Mouse (Mus musculus) heart, postnatal 0 days (tissue): Measurements from ENCODE around the gene Egf. TPM values are rescaled to one million over a fixed set of nuclear protein-coding genes. Genes with fewer than 3 reads are reported as not detected.

Experiments used
- ATAC-seq: fragments of 200-750 bp; cut with Nextera tagmentation; 2 replicates; pipeline ENCODE4 v1.8.0; 2017; ENCODE audit warnings: low read depth, moderate number of reproducible peaks, moderate library complexity; ENCODE audit not compliant: insufficient read depth
- DNase-seq: peaks from one replicate; pipeline ENCODE4 v3.0.0-alpha.2; 2016; ENCODE audit warnings: low spot score
- H3K27ac ChIP-seq: fragments of 300-500 bp; sonication (generic); 2 replicates; pipeline ENCODE4 v1.5.1; 2014; ENCODE audit warnings: low read depth, mild to moderate bottlenecking
- H3K27me3 ChIP-seq: fragments of 300-500 bp; sonication (generic); 2 replicates; pipeline ENCODE4 v1.6.1; 2014; ENCODE audit warnings: low read length, mixed read lengths; ENCODE audit not compliant: control insufficient read depth, insufficient read depth
- H3K36me3 ChIP-seq: fragments of 300-500 bp; sonication (generic); replicated peaks from 2 replicates; pipeline ENCODE4 v1.6.1; 2014; ENCODE audit warnings: low read length, mixed read lengths; ENCODE audit not compliant: control insufficient read depth, insufficient read depth
- H3K4me1 ChIP-seq: fragments of 300-500 bp; sonication (generic); 2 replicates; pipeline ENCODE4 v1.6.1; 2014; ENCODE audit warnings: antibody characterized with exemption; ENCODE audit not compliant: control insufficient read depth, insufficient read depth
- H3K4me2 ChIP-seq: fragments of 300-500 bp; sonication (generic); 2 replicates; pipeline ENCODE4 v1.6.1; 2014; ENCODE audit warnings: low read depth, mild to moderate bottlenecking, low read length, moderate library complexity
- H3K4me3 ChIP-seq: fragments of 300-500 bp; sonication (generic); 2 replicates; pipeline ENCODE4 v1.5.1; 2014; ENCODE audit warnings: low read depth, low read length
- H3K9ac ChIP-seq: fragments of 300-500 bp; sonication (generic); replicated peaks from 2 replicates; pipeline ENCODE4 v1.6.1; 2014; ENCODE audit warnings: low read depth, low read length, mixed read lengths
- H3K9me3 ChIP-seq: fragments of 300-500 bp; sonication (generic); replicated peaks from 2 replicates; pipeline ENCODE4 v1.6.1; 2016; ENCODE audit warnings: low read length; ENCODE audit not compliant: control insufficient read depth
- CTCF ChIP-seq: IDR thresholded peaks from 2 replicates; pipeline ENCODE4 v1.5.1; 2016; ENCODE audit warnings: antibody characterized with exemption, control low read depth, low read depth
- EP300 ChIP-seq: IDR thresholded peaks from 2 replicates; pipeline ENCODE4 v1.6.1; 2016; ENCODE audit warnings: antibody characterized with exemption, low read depth
- WGBS: fragments of 180-500 bp; shearing (Covaris S2); extraction: QIAGEN DNeasy Blood & Tissue Kit; methylation state at CpG from one replicate; pipeline ENCODE4 v1.1.7; 2014; 5-methylcytosine and 5-hydroxymethylcytosine counted together
- polyA plus RNA-seq: library from polyadenylated mRNA; unstranded; fragments of >200 nt; fragmentation: Nextera tagmentation; extraction: Ambion mirVana; gene quantifications from 2 replicates; pipeline ENCODE4 v1.2.1, GENCODE M21; 2015
- total RNA-seq: library from RNA; depleted of rRNA; stranded (reverse); fragments of >200 nt; gene quantifications from 2 replicates; pipeline ENCODE4 v1.2.3, GENCODE M21; 2014; ENCODE audit warnings: low replicate concordance

Egf gene
- total and polyA plus RNA-seq, 2 experiments from 2014 or later, result 1.9 to 12.4 TPM

GRCm38 (mm10) chr3:129730426-129730825, 24.7 kb downstream of the Egf start:
- Histone ChIP-seq H3K27me3 (no peaks in the 10 kb centered on the region), H3K4me3 (no peak overlapping the region), H3K9me3 (no peaks in the 10 kb centered on the region), H3K4me2 (no peak overlapping the region), H3K27ac (no peak overlapping the region), H3K36me3 (no peaks in the 10 kb centered on the region), H3K9ac (no peak overlapping the region), H3K4me1 (no peaks in the 10 kb centered on the region)
- ATAC-seq (no peak), DNase-seq (no peak)
- WGBS, result 26% methylated on average over 8 of the region's 8 CpGs
- TF ChIP-seq EP300 (no peak), CTCF (peak; percentile 39)

GRCm38 (mm10) chr3:129729916-129730315, 25.2 kb downstream of the Egf start:
- H3K36me3 ChIP-seq, result no peaks in the 10 kb centered on the region
- no peak overlapping the region for H3K4me3 ChIP-seq
- no peak overlapping the region for H3K27ac ChIP-seq
- ATAC-seq (no peak), DNase-seq (no peak)
- no peaks in the 10 kb centered on the region for H3K4me1 ChIP-seq
- 74% methylated on average over 5 of the region's 5 CpGs for WGBS
- H3K4me2 ChIP-seq, result no peak overlapping the region
- H3K9ac ChIP-seq, result no peak overlapping the region
- H3K27me3 ChIP-seq, result no peaks in the 10 kb centered on the region
- TF ChIP-seq EP300 (no peak), CTCF (no peak)
- H3K9me3 ChIP-seq, result no peaks in the 10 kb centered on the region

- Histone ChIP-seq H3K4me1 (no peaks in the 10 kb centered on the region), H3K27ac (no peak overlapping the region), H3K4me2 (peak overlapping the region; percentile 54), H3K9ac (no peak overlapping the region), H3K4me3 (peak overlapping the region; percentile 63), H3K9me3 (no peaks in the 10 kb centered on the region), H3K27me3 (no peaks in the 10 kb centered on the region), H3K36me3 (no peaks in the 10 kb centered on the region)
- DNase-seq (no peak), ATAC-seq (no peak)
- TF ChIP-seq EP300 (no peak), CTCF (no peak)
- WGBS, result 80% methylated on average over 5 of the region's 5 CpGs
Observed at GRCm38 (mm10) chr3:129725592-129725991, 29.5 kb downstream of the Egf start.

GRCm38 (mm10) chr3:129724961-129725501, 30.1 kb downstream of the Egf start:
- DNase-seq (peak; percentile 96), ATAC-seq (peak; percentile 96)
- H3K9ac ChIP-seq, result peak overlapping the region; percentile 12; the same call in 1 of the 2 replicates
- H3K27ac ChIP-seq, result peak overlapping the region; percentile 61
- H3K36me3 ChIP-seq, result no peaks in the 10 kb centered on the region
- H3K4me1 ChIP-seq, result no peaks in the 10 kb centered on the region
- H3K9me3 ChIP-seq, result no peaks in the 10 kb centered on the region
- H3K4me3 ChIP-seq, result peak overlapping the region; percentile 63
- H3K4me2 ChIP-seq, result peak overlapping the region; percentile 54
- no peak for TF ChIP-seq EP300
- no peak for TF ChIP-seq CTCF
- WGBS, result under 1% methylated on average over 24 of the region's 24 CpGs
- H3K27me3 ChIP-seq, result no peaks in the 10 kb centered on the region

DNA sequence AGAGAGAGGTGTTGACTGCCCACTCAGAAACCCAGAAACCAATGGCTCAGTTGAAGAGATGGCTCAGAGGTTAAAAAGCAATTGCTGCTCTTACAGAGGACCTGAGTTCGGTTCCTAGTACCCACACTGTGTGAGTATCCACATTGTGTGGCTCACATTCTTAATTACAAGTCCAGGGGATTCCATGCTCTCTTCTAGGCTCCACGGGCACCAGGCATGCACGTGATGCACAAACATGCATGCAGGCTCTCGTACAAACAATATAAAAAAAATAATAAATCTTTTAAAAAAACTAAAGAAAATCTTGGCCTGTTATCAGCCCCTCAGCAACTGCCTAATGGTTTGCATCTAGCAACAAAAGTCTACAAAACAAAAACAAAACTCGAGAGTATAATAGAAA, 30.6 kb downstream of the Egf start:
- H3K9ac ChIP-seq, result peak overlapping the region; percentile 12; the same call in 1 of the 2 replicates
- H3K4me1 ChIP-seq, result no peaks in the 10 kb centered on the region
- H3K4me3 ChIP-seq, result peak overlapping the region; percentile 63
- 58% methylated on average over 5 of the region's 5 CpGs for WGBS
- H3K4me2 ChIP-seq, result peak overlapping the region; percentile 54
- no peaks in the 10 kb centered on the region for H3K36me3 ChIP-seq
- TF ChIP-seq CTCF, result no peak
- TF ChIP-seq EP300, result no peak
- no peaks in the 10 kb centered on the region for H3K9me3 ChIP-seq
- DNase-seq, result no peak
- H3K27me3 ChIP-seq, result no peaks in the 10 kb centered on the region
- ATAC-seq, result no peak
- peak overlapping the region; percentile 61 for H3K27ac ChIP-seq

DNA sequence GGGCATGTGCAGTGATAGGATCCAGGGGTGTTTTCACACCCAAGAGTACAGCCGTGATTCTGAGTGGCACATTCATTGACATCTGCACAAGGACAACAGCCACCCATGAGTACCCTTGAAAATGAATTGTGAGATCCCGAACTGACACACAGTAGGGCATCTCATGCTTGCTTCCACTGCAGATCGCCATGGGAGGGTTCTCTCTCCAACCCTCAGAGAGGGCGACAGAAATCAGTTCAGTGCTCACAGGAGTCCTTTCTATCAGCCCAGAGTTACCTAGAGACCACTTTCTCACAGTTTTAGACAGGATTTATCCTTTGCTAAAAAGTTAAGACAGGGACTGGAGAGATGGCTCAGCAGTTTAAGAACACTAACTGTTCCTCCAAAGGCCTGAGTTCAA, 31.8 kb downstream of the Egf start:
- H3K4me3 ChIP-seq, result no peak overlapping the region
- no peak overlapping the region for H3K27ac ChIP-seq
- no peak overlapping the region for H3K9ac ChIP-seq
- no peaks in the 10 kb centered on the region for H3K9me3 ChIP-seq
- DNase-seq, result no peak
- no peaks in the 10 kb centered on the region for H3K4me1 ChIP-seq
- no peak overlapping the region for H3K4me2 ChIP-seq
- no peaks in the 10 kb centered on the region for H3K36me3 ChIP-seq
- no peak for ATAC-seq
- 73% methylated on average over 4 of the region's 4 CpGs for WGBS
- TF ChIP-seq CTCF (no peak), EP300 (no peak)
- no peaks in the 10 kb centered on the region for H3K27me3 ChIP-seq
